Mouse (Mus musculus) embryonic facial prominence, embryonic 15.5 days (tissue): ENCODE results near the gene Nt5dc3. TPM values are rescaled to one million over a fixed set of nuclear protein-coding genes. Genes with fewer than 3 reads are reported as not detected.

Experiments used
- ATAC-seq: fragments of 200-750 bp; cut with Nextera tagmentation; 2 replicates; pipeline ENCODE4 v1.8.0; 2017; ENCODE audit warnings: low read depth, moderate TSS enrichment; ENCODE audit not compliant: insufficient number of reproducible peaks, low FRiP score, low TSS enrichment
- H3K27ac ChIP-seq: fragments of 300-500 bp; sonication (generic); replicated peaks from 2 replicates; pipeline ENCODE4 v1.5.1; 2015; ENCODE audit warnings: mild to moderate bottlenecking, inconsistent platforms
- H3K27me3 ChIP-seq: fragments of 300-500 bp; sonication (generic); 2 replicates; pipeline ENCODE4 v1.6.1; 2015; ENCODE audit warnings: inconsistent platforms
- H3K36me3 ChIP-seq: fragments of 300-500 bp; sonication (generic); 2 replicates; pipeline ENCODE4 v1.6.1; 2015; ENCODE audit warnings: mild to moderate bottlenecking, inconsistent platforms
- H3K4me1 ChIP-seq: fragments of 300-500 bp; sonication (generic); 2 replicates; pipeline ENCODE4 v1.6.1; 2015; ENCODE audit warnings: inconsistent platforms
- H3K4me2 ChIP-seq: fragments of 300-500 bp; sonication (generic); replicated peaks from 2 replicates; pipeline ENCODE4 v1.6.1; 2015; ENCODE audit warnings: mild to moderate bottlenecking, inconsistent platforms
- H3K4me3 ChIP-seq: fragments of 300-500 bp; sonication (generic); replicated peaks from 2 replicates; pipeline ENCODE4 v1.5.1; 2015; ENCODE audit warnings: mild to moderate bottlenecking, inconsistent platforms
- H3K9ac ChIP-seq: fragments of 300-500 bp; sonication (generic); 2 replicates; pipeline ENCODE4 v1.6.1; 2015; ENCODE audit warnings: inconsistent platforms
- H3K9me3 ChIP-seq: fragments of 300-500 bp; sonication (generic); replicated peaks from 2 replicates; pipeline ENCODE4 v1.6.1; 2016; ENCODE audit warnings: inconsistent platforms
- WGBS: fragments of 180-500 bp; shearing (Covaris S2); methylation state at CpG from one replicate; pipeline ENCODE4 v1.1.7; 2015; 5-methylcytosine and 5-hydroxymethylcytosine counted together
- polyA plus RNA-seq: library from polyadenylated mRNA; unstranded; fragments of >200 nt; fragmentation: Nextera tagmentation; extraction: Ambion mirVana; gene quantifications from 2 replicates; pipeline ENCODE4 v1.2.1, GENCODE M21; 2015

Nt5dc3 gene
- 1.5 and 1.6 TPM in 2 replicates for polyA plus RNA-seq

- Histone ChIP-seq H3K4me2 (peak within 1 kb of the TSS; percentile 91), H3K9me3 (no peaks in the 10 kb centered on the region), H3K36me3 (no peaks in the 10 kb centered on the region), H3K9ac (peak within 1 kb of the TSS; percentile 48), H3K27me3 (no peaks in the 10 kb centered on the region), H3K4me3 (peak within 1 kb of the TSS; percentile 69), H3K4me1 (peaks cover 31% of the 10 kb centered on the region), H3K27ac (peak within 1 kb of the TSS; percentile 58; the same call in 1 of the 2 replicates)
- peak; percentile 97 for ATAC-seq
- under 1% methylated on average over 44 of the region's 44 CpGs for WGBS
Observed at GRCm38 (mm10) chr10:86778398-86779116, at the start of gene Nt5dc3. Gene Nt5dc3 (plus strand): TSS chr10:86779005.

- H3K4me1 ChIP-seq = peaks cover 19% of the 10 kb centered on the region
- peak overlapping the region; percentile 68 for H3K27ac ChIP-seq
- peak overlapping the region; percentile 54 for H3K9ac ChIP-seq
- 4% methylated on average over 22 of the region's 22 CpGs for WGBS
- H3K4me2 ChIP-seq = peak overlapping the region; percentile 67
- H3K4me3 ChIP-seq = peak overlapping the region; percentile 51
- no peaks in the 10 kb centered on the region for H3K36me3 ChIP-seq
- H3K27me3 ChIP-seq = no peaks in the 10 kb centered on the region
- no peak for ATAC-seq
- H3K9me3 ChIP-seq = no peaks in the 10 kb centered on the region
Observed at GRCm38 (mm10) chr10:86730823-86731499, 47.8 kb upstream of the Nt5dc3 start.

GRCm38 (mm10) chr10:86731500-86731863, 47.3 kb upstream of the Nt5dc3 start:
- H3K27me3 ChIP-seq = no peaks in the 10 kb centered on the region
- no peak overlapping the region for H3K4me2 ChIP-seq
- peaks cover 19% of the 10 kb centered on the region for H3K4me1 ChIP-seq
- H3K9me3 ChIP-seq = no peaks in the 10 kb centered on the region
- H3K36me3 ChIP-seq = no peaks in the 10 kb centered on the region
- WGBS = 51% methylated on average over 2 of the region's 2 CpGs
- no peak for ATAC-seq
- H3K9ac ChIP-seq = no peak overlapping the region
- no peak overlapping the region for H3K4me3 ChIP-seq
- H3K27ac ChIP-seq = no peak overlapping the region

- no peak overlapping the region; the same call in 1 of the 2 replicates for H3K9ac ChIP-seq
- WGBS = 42% methylated on average over 4 of the region's 4 CpGs
- no peak overlapping the region for H3K27ac ChIP-seq
- H3K27me3 ChIP-seq = no peaks in the 10 kb centered on the region
- H3K4me1 ChIP-seq = 0 out of 2 replicates have a peak, but pooled peaks cover 2% of the 10 kb centered on the region
- no peaks in the 10 kb centered on the region for H3K36me3 ChIP-seq
- H3K4me3 ChIP-seq = no peak overlapping the region
- no peaks in the 10 kb centered on the region for H3K9me3 ChIP-seq
- no peak overlapping the region for H3K4me2 ChIP-seq
- ATAC-seq = no peak
Observed at GRCm38 (mm10) chr10:86735036-86735435, 43.8 kb upstream of the Nt5dc3 start.

GRCm38 (mm10) chr10:86742918-86743317, 35.9 kb upstream of the Nt5dc3 start:
- 82% methylated on average over 2 of the region's 2 CpGs for WGBS
- Histone ChIP-seq H3K9me3 (no peaks in the 10 kb centered on the region), H3K36me3 (no peaks in the 10 kb centered on the region), H3K4me2 (no peak overlapping the region), H3K27ac (no peak overlapping the region), H3K9ac (no peak overlapping the region), H3K27me3 (no peaks in the 10 kb centered on the region), H3K4me3 (no peak overlapping the region), H3K4me1 (no peaks in the 10 kb centered on the region)
- ATAC-seq = no peak

GRCm38 (mm10) chr10:86744306-86744705, 34.5 kb upstream of the Nt5dc3 start:
- Histone ChIP-seq H3K9ac (no peak overlapping the region), H3K4me3 (no peak overlapping the region), H3K27me3 (no peaks in the 10 kb centered on the region), H3K36me3 (no peaks in the 10 kb centered on the region), H3K9me3 (no peaks in the 10 kb centered on the region), H3K4me2 (no peak overlapping the region), H3K27ac (no peak overlapping the region), H3K4me1 (no peaks in the 10 kb centered on the region)
- 87% methylated on average over 7 of the region's 7 CpGs for WGBS
- no peak for ATAC-seq

GRCm38 (mm10) chr10:86755816-86756502, 22.8 kb upstream of the Nt5dc3 start:
- Histone ChIP-seq H3K4me2 (no peak overlapping the region), H3K27me3 (no peaks in the 10 kb centered on the region), H3K27ac (no peak overlapping the region), H3K9ac (no peak overlapping the region), H3K4me1 (no peaks in the 10 kb centered on the region), H3K36me3 (no peaks in the 10 kb centered on the region), H3K9me3 (no peaks in the 10 kb centered on the region), H3K4me3 (no peak overlapping the region)
- ATAC-seq = no peak
- 78% methylated on average over 6 of the region's 6 CpGs for WGBS

- no peak overlapping the region for H3K4me2 ChIP-seq
- H3K36me3 ChIP-seq = no peaks in the 10 kb centered on the region
- no peak overlapping the region for H3K9ac ChIP-seq
- 92% methylated on average over 1 of the region's 1 CpGs for WGBS
- no peaks in the 10 kb centered on the region for H3K9me3 ChIP-seq
- no peak overlapping the region for H3K27ac ChIP-seq
- H3K27me3 ChIP-seq = no peaks in the 10 kb centered on the region
- no peaks in the 10 kb centered on the region for H3K4me1 ChIP-seq
- H3K4me3 ChIP-seq = no peak overlapping the region
- no peak for ATAC-seq
Observed at GRCm38 (mm10) chr10:86757724-86758123, 21.1 kb upstream of the Nt5dc3 start.

- no peak overlapping the region for H3K27ac ChIP-seq
- H3K27me3 ChIP-seq = no peaks in the 10 kb centered on the region
- no peaks in the 10 kb centered on the region for H3K4me1 ChIP-seq
- H3K9me3 ChIP-seq = no peaks in the 10 kb centered on the region
- no peak overlapping the region for H3K4me2 ChIP-seq
- no peak overlapping the region for H3K4me3 ChIP-seq
- H3K36me3 ChIP-seq = no peaks in the 10 kb centered on the region
- ATAC-seq = no peak
- no peak overlapping the region for H3K9ac ChIP-seq
- WGBS = 88% methylated on average over 6 of the region's 6 CpGs
Observed at GRCm38 (mm10) chr10:86758211-86758610, 20.6 kb upstream of the Nt5dc3 start.

- Histone ChIP-seq H3K27me3 (no peaks in the 10 kb centered on the region), H3K4me2 (no peak overlapping the region), H3K27ac (no peak overlapping the region), H3K4me1 (no peaks in the 10 kb centered on the region), H3K9ac (no peak overlapping the region), H3K9me3 (no peaks in the 10 kb centered on the region), H3K4me3 (no peak overlapping the region), H3K36me3 (no peaks in the 10 kb centered on the region)
- WGBS = 84% methylated on average over 1 of the region's 1 CpGs
- no peak for ATAC-seq
Observed at GRCm38 (mm10) chr10:86761236-86761635, 17.6 kb upstream of the Nt5dc3 start.

GRCm38 (mm10) chr10:86761722-86762383, 17.0 kb upstream of the Nt5dc3 start:
- Histone ChIP-seq H3K36me3 (no peaks in the 10 kb centered on the region), H3K9ac (no peak overlapping the region), H3K27ac (no peak overlapping the region), H3K9me3 (no peaks in the 10 kb centered on the region), H3K4me2 (no peak overlapping the region), H3K4me1 (no peaks in the 10 kb centered on the region), H3K27me3 (no peaks in the 10 kb centered on the region), H3K4me3 (no peak overlapping the region)
- 41% methylated on average over 7 of the region's 7 CpGs for WGBS
- no peak for ATAC-seq
